Mouse (Mus musculus): ENCODE measurements around the gene Ikzf3.

Gene Ikzf3

DNA sequence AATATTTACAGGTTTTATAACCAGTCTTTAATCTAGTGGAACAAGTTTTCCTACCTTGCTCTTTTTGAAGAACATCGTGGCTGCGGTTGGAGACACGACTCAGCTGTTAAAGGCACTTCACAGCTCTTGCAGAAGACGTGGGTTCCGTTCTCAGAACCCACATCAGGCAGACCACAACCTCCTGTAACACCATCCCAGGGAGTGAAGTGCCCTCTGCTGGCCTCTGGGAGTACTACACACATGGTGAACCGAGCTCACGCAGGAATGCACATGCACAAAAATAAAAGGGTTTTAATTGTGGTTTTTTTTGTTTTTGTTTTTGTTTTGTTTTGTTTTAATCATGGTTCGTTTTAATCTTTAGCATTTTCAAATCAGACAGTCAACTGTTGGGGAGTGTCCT is 22.5 kb upstream of the Ikzf3 start:
- no peak for DNase-seq

DNA sequence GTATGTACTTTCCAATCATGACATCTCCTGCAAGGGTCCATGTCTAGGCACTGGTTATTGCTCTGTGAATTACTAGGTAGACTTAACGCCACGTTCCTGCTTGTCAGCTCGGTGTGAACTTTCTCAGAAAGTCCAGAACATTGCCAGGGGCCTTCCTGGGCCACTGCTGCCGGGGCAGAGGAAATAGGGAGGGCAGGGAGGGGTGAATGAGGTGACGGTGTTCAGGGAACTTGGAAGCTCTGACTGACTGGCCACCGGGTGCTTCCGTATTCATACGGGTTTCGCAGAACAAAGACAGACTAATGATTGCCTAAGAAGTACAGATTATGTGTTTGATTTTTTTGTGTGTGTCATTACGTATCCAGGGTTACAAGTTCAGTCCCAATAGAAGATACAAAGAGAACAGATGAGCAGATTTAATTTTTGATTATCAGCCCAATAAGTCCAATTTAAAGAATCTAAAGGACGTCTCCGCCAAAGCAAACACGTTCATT is 18.1 kb upstream of the Ikzf3 start:
- peak; percentile 12 for DNase-seq

DNA sequence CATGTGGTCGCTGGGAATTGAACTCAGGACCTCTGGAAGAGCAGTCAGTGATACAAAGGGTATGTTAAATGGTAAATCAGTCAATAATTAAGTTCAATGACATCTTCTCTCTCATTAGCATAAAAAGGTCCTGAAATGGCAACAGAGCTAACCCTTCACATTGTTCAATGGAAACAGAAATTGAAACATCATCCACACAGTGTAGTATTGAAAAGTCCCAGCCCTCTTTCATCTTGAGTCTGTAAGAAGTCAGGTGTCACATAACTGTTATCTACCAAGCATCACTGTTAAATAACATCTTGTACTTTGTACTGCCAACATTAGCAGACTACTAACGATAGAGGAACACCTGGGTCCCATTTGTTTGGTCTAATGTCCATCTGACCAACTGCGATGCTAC is 17.2 kb upstream of the Ikzf3 start:
- DNase-seq = no peak

DNA sequence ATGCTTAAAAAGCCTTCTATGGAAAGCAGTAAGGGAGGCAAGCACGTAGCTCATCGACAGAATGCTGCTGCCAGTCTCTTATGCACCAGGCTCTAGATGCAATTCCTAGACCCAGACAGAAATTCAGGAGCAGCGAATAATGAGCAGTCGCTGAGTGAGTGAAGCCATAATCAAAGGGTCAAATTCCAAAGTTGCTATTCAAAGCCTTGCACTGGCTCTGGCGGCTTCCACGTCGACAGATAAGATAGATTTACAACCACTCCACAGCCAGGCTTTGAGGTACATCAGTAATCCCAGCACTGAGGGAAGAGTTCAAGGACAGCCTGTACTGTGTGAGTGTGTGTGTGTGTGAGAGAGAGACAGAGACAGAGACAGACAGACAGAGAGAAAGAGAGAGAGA is 15.1 kb upstream of the Ikzf3 start:
- no peak for DNase-seq

DNA sequence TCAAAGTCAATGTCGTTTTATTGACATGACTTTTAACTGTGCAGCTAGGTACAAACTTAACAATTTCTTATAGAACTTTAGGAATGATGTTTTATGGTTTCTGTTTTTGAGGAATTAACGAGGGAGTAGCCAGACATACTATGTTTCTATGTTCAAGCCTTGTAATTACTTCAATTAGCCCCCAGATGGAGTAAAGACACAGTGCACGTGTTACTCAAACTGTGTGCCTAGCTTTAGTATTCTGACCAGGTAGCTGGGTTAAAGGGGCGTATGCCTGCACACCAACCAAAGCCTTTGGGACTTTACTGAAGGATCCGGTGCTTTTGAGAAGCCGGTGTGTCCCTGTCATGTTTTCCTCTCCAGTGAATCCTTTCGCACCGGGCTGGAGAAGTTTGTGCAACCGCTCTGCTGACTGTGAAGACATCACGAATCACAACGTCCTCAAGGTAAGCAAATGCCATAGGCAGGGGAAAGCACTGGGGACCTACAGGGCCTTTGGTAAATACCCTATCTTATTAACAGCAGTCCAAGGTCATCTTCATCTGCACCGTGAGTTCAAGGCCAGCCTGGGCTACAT is 9.4 kb upstream of the Ikzf3 start:
- no peak for DNase-seq

DNA sequence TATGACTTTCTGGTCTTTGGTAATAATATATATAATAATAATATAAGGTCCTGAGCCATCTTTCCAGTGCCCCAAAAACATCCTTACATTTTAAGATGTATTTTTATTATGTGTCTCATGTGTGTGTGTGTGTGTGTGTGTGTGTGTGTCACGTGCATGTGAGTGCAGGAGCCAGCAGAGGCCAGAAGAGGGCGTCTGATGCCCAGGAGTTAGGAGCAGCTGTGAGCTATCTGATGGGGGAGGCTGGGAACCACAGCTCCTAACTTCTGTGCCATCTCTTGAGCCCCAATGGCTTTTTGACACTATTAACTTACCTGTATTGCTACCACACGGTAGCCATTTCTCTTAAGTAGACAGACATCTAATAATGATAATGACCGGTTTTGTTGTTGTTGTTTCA is 8.1 kb upstream of the Ikzf3 start:
- DNase-seq = no peak

DNA sequence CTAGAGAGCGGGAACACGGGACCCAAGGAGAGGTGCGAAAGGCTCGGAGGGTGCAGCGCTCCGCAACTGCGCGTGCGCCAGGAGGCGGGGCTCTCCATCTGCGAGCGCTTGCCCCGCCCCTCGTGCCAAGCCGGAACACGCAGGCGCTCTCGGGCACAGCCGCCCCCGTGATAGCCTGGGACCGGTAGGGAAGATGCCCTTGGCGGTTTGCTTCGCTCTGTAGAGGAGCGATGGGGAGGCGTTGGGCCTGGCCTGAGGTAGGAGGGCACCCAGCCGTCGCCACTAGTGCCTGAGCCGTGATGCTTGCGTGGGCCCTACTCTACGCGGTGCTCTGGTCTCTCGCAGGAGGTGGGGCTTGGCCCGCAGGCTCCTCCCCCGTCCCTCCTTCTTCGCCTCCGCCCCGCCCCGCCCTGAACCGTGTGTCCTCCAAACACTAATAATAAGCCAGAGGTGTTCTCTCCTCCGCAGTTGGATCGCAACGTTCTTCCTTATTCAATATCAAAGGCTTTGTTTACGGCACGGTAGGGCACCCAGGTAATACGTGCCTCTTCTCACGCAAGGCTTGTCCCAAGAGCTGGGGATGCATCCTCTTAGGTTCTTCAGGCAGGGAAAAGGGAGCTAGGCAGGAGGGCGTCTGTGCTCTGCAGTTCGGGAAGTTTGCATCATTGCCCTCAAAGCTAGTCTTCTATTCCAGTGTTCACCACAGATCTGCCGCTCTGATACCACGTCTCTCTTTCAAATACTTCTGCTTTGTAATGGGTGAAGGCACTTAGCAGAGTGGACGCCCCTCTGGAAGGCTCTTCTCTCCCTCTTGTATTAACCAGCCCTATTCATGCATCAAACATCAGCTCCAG is 5.4 kb upstream of the Ikzf3 start, which contains the start of gene Zpbp2:
TSS of gene Zpbp2 (plus strand) at position 123 of the 854 bp plus-strand sequence.
- peak; percentile 76 for DNase-seq

DNA sequence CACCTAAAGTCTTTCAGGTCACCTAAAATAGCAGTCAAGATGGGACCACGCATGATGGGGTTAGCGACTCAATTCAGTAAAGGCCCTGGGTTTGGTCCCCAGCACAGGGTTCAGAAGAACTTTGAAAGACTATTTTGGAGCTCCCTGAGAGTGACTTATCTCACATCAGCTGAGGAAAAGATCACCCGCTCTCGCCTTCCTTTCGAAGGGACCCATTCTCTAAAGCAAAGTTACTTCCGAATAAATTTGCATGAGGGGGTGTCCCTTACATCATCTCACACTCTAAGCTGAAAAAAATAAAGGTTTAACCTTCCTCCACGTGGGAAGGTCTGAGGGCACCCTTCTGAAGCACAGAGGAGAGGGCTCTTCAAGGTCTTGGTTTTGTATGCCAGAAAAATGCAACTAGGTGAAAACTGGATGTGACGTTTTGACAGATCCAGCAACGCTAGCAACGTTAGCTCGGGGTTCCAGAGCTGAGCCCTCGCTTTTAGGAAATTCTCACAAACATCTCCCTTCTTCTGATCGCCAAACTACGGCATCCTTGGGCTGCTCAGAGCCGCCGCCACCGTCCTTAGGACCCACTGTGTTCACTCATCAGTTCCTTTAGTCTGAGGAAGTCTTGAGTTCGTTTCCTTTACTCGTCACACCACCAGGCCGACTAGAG is 4.6 kb upstream of the Ikzf3 start:
- no peak for DNase-seq

DNA sequence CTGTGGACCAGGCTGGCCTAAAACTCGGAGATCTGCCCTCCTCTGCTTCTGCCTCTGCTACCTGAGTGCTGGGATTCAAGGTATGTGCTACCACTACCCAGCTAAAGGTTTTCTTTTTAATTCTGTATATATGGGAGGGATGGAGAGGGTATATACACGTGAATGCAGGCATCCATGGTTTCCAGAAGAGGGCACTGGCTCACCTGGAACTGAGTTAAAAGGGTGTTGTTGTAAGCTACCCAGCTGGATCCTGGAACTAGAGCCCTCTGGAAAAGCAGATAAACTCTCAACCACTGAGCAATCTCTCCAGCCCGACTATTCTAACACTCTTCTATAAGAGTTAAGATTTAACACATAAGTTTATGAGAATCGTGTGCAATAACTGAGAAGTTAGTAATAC is 3.5 kb upstream of the Ikzf3 start:
- no peak for DNase-seq

DNA sequence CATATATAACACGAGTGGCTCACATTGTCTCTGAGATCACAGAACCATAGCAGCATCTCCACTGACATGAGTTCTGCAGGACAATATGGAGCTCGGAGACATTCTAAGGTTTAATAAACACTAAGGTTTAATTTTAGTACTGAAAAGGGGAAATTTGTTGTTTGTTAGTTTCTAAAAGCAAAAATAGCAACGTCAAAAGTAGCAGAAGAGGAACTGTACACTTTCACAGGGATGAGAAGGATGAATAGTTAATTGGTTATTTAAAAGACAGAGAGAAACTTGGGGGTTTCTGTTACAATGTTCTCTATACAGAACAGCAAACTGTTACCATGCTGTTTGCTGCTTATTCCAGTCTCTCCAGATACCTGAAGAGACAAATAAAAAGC is 1.5 kb upstream of the Ikzf3 start:
- DNase-seq = no peak

DNA sequence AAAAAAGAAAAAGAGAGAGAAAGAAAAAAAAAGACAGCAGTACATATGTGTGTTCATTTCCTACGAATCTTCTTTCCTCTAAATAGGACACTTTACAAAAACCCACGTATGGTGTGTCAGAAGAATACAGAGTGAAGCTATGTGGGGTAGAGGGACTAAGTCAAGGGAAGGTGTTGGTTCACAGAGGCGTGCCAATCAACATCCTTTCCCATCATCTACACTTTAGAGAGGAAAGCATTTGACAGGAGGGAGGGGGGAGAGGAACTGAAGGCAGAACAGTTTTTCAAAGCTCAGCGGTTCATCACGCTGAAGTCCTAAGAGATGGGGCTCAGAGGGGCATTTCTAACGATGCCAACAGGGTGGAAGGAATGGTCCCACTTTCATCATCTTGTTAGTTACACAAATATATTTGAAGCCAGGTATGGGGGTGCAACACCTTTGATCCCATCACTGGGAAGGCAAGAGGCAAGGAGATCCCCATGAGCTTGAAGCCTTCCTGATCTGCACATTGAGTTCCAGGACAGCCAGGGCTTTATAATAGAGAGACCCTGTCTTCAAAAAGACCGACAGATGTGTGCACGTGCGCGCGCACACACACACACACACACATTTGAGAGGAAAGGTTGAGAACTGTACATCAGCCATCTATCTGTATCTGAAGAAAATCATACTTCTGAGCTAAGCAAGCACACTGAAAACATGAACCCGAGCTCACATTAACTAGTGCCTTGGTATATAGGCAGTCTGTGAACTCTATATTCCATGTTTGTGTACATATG is 887 bp upstream of the Ikzf3 start:
- no peak for DNase-seq

DNA sequence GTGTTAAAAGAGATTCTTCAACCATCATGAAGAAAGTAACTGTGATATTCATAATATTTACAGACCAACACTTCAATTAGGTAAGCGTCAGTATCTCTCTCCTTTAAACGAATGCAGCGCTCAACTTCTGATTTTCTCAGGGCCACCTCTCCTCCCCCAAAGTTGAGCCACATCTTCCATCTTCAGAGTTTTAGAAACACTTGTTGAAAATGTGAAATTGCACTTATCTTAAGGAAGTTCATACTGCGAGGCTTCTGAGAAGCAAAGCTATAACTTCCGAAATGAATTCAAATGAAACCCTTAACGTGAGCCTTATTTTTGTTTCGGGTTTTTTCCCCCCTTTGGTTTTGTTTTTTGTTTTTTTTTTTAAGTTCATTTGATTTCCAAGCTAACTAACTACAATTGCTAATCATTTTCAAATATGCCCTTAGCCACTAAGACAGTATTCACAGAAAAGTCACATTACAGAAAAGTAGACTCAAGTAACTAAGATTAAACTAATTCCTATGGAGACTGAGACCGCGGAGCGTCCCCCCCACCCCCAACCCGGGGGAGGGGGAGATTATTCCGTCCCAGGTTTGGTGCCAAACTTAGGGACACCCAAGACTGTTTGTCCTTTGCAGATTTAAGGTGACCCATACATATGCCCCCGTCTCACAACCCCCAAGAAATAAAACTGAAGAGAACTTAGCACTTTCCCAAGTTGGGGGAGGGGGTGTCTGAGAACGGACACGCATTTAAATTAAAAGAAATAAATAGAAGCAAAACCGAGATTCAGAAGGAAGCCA is 747 bp downstream of the Ikzf3 start:
- no peak for DNase-seq

DNA sequence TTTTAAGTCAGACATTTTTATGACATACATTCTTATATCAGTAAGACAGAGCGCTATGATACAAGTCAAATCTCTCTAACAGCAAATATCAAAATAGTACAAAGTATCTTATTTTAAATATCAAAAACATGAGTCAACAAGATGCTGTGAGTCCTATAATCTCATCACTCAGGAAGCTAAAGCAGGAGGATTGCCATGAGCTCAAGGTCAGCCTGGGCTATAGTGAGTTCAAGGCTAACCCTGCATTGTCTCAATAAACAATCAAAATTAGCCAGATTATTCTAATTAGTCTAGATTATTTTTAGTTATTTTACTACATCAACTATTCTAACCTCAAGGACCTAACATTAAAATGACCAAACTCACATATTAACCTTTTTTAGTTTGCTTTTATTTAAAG is 2.4 kb downstream of the Ikzf3 start:
- DNase-seq = no peak

DNA sequence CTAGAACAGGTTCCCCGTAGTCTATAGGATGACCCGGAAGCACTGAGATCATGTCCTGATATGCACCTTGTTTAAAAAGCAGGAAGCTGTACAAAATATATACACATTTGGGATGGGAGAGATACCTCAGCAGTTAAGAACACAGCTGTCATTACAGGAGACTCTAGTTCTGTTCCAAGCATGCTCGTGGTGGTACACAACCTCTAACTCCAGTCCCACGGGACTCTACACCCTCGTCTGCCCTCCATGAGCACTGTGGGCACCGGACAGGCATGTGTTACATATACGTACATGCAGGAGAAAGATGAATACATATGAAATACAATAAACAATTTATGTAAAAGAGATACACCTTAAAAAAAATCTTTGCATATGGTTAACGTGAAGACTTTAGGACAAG is 3.3 kb downstream of the Ikzf3 start:
- no peak for DNase-seq

DNA sequence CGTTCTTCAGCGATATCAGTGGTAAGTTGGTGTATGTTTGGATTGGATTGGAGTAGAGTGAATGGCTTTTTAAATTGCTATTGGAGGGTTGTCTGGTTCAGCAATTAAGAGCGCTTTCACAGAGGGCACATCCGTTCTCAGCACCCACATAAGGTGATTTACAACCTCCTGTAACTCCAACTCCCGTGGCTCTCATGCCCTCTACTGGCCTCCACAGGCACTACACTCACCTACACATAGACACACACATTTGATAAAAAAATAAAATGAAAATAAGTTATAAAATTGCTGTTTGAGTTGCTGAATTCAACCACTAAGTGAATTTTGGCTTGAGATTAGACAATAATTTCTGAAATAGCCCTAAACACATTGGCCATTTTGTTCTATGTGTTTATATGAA is 5.5 kb downstream of the Ikzf3 start:
- no peak for DNase-seq

DNA sequence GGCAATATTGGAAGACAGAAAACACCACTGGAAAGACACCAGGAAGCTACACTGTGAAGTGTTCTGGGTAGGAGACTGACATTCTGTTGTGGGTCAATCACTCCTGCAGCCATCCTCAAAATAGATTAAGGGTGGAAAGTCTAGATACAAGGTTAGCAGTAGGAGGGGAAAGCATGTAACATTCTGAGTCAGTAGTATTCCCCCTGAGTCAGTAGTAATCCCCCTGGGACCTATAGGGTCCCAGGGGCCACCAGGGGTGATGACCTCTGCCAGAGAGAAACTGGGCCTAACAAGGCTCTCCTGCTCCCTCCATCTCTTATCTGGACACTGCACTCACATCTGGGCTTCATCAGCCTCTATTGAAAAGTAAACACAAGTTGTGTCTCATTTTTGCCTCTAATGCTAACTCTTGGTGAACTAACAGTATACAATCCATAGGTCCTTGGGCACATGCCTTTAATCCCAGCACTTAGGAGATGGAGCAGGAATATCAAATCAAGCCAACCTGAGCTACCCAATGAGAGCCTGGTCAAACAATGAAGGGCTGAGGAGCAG is 8.3 kb downstream of the Ikzf3 start:
- no peak for DNase-seq

DNA sequence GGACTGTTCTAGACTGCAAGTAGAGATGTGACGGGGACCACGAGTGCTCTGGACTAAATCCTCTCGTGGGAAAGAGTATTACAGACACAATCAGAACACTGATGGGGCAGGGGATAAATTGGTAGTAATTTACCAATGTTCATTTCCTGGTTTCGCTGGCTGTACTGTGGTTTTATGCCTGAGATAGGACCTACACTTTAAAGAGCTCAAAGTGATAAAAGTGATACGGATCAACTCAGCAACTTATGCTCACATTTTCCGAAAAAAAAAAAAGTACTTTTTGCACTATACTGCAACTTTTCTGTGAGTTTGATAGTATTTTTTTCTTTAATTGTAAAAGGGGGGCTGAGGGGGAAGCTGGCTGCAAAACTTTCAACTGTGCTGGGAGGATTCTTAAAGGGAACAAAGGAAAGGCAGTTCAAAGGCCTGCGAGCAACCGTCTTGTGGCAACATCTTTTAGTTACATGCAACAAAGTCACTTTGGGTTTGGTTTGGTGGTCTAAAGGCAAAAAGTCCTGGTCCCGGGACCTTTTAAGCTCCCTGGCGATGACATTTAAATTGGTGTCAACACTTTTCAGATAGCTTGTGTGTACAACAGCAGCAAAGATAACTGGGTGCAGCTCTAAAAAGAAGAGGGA is 18.9 kb downstream of the Ikzf3 start:
- DNase-seq = no peak

DNA sequence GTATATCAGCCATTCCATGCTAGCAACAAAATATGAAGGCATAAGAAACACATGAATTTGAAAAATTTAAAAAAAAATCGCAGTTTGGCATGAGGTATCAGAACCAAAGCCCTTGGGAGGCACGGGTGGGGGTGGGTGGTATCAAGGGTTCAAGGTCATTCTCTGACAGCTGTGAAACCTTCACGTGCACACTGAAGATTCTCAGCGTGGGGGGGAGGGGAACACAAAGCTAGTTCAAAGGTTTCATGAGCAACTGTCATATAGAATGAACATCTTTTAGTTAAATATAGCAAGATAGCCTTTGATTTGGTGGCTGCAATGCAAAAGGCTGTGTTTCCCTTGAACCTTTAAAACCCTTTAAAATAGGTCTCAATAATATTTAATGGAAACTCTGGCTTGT is 20.7 kb downstream of the Ikzf3 start:
- no peak for DNase-seq

DNA sequence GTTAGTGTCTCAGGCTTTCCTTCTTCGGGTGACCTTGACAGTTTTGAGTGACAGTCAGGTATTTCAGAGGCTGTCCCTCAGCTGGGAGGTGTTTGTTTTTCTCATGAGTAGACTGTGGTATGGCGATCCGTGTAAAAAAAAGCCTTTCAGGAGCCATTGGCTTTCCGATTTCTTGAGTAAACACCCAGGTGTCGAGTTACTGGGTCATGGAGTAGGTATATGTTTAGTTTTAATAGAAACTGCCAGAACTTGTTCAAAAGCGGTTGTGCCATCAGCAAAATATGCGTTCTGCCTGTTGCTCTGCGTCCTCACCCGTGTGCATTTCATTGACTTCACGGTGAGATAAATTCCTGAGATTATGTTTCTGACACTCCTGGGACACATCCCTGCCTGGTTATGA is 25.4 kb downstream of the Ikzf3 start:
- DNase-seq = no peak

DNA sequence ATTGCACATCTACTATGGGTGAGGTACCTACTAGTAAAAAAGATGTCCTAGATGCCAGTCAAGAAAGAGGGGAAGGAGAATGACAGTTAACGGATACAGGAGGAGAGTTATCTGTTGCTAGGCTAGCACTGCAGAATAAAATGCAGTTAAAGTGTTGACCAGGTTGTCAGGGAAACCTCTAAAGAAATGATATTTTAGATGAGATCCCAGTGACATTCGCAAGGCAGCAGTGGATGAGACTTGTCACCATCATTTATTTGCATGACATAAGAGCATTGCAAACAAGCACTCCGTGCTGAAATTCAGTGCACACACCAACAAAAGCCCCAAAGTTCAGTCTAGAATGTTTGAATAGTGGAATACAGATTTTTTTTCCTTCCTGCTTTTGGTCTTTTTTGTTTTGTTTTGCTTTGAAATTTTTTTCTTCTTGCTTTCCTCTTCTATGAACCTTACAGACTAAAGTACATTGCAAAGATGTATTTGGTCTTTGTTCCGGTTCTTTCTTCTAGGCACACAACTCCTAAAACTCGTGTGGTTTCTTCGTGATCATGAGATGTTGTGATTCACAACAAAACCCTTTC is 32.4 kb downstream of the Ikzf3 start:
- DNase-seq = no peak

DNA sequence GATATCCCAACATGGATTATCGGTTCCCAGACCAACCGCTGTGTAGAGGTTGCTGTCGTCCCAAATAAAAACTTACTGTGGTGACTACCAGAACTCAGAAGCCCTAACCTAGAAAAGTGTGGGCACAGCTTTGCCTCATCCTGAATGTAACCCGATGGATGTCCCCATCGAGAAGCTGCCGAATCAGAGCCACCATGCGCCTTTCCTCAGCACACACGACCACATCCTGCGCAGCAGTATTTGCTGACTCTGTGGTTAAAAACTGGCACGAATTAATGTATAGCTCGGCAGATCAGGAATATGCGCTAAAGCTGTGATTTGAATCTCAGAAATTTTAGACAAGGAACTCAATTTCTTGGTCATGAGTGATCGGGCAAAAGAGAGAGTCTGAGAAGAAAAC is 33.0 kb downstream of the Ikzf3 start:
- DNase-seq = no peak

Data from kidney, adult 11 months (tissue).